Mouse (Mus musculus) right cerebral cortex, postnatal 10 days (tissue): ENCODE data around the gene Pygo1.

Experiments
- DNase-seq, 2 experiments: peaks; one replicate each; pipeline ENCODE4 v3.0.0; 2021; ENCODE audit warnings: low spot score in 2 of 2

Gene Pygo1

GRCm38 (mm10) chr9:72925021-72925934, at the start of gene Pygo1:
Gene Pygo1, plus strand, starts transcription at chr9:72925645.
- DNase-seq, result peak; percentile 49 to 63

- DNase-seq, result no peak
Observed at GRCm38 (mm10) chr9:72875878-72876277, 49.6 kb upstream of the Pygo1 start.

- no peak for DNase-seq
Observed at GRCm38 (mm10) chr9:72877905-72878304, 47.5 kb upstream of the Pygo1 start.

GRCm38 (mm10) chr9:72878656-72879055, 46.8 kb upstream of the Pygo1 start:
- no peak for DNase-seq

- DNase-seq, result no peak
Observed at GRCm38 (mm10) chr9:72879601-72880000, 45.8 kb upstream of the Pygo1 start.

GRCm38 (mm10) chr9:72880225-72880960, 45.1 kb upstream of the Pygo1 start:
- DNase-seq, result no peak

- no peak for DNase-seq
Observed at GRCm38 (mm10) chr9:72881026-72881768, 44.2 kb upstream of the Pygo1 start.

DNA sequence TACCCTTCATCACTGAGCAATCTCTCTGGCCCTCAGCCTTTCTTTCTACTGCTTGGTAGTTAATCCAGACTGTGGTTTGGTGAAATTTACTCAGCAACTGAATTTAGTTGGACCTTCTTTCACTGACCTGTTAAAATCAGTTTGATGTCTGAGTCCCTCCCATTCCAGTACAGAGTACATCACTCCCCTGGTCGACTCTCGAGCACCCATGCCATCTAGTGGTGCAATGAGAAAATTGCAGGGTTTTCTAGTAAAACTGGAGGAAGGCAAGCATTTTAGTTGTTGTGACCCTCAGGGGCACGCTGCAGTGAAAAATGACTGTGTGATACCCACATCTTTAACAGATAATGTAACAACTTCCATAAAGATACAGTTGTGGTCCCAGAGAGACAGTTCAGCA, 41.5 kb upstream of the Pygo1 start:
- peak in 1 of 2 experiments; percentile 64 for DNase-seq

- DNase-seq, result peak in 1 of 2 experiments; percentile 52
Observed at GRCm38 (mm10) chr9:72889777-72890176, 35.7 kb upstream of the Pygo1 start.

GRCm38 (mm10) chr9:72890499-72891085, 34.9 kb upstream of the Pygo1 start:
- DNase-seq, result no peak

DNA sequence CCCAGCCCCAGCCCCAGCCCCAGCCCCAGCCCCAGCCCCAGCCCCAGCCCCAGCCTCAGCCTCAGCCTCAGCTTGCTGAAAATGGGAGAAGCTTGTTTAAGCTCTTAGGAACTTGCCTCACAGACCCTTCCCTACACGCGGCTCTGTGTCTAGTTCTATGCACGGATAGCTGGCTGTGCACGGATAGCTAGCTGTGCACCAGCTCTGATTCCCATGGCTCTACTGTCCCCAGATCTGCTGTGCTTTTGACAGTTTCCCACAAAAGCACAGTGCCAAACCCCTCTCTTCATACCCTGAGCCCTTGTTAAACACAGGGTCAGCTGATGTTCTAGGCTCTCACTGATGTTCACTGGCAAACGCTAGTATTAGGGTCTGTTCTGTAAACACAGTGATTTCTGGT, 32.7 kb upstream of the Pygo1 start:
- no peak for DNase-seq

- DNase-seq, result no peak
Observed at GRCm38 (mm10) chr9:72894796-72895352, 30.6 kb upstream of the Pygo1 start.

- DNase-seq, result no peak
Observed at GRCm38 (mm10) chr9:72902057-72902456, 23.4 kb upstream of the Pygo1 start.

DNA sequence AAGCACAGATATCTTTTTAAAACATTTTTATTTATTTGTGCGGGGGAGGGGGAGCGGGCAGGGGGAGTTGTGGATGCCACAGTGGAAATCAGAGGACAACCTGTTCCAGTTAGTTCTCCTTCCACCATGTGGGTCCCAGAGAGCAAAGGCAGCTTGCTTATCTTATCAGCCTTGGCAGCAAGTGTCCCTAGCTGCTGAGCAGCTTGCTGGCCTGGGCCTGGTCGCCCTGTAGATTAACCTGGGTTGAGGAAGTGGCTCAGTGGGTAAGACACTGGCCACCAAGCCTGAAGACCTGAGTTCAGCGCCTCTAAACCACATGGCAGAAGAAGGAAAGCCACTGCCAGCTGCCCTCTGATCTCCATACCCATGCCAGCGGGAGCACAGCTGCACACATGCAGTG, 22.8 kb upstream of the Pygo1 start:
- DNase-seq, result no peak

GRCm38 (mm10) chr9:72906693-72907103, 18.7 kb upstream of the Pygo1 start:
- DNase-seq, result peak; percentile 63

DNA sequence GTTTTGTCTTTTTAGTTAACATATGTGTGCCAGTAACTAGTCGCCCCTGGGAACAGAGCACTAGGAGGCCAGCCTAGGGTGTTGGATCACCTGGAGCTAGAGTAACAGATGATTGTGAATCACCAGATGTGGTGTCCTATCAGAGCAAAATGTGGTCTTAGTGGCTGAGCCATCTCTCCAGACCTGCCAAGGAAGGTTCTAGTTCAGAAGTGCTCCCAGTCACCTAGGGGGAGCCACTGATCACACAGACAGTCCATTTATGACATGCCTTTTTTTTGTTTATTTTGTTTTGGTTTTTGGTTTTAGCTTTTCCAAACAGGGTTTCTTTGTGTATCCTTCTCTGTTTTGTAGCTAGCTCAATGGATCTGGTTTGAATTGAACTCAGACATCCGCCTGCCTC, 14.1 kb upstream of the Pygo1 start:
- peak in 1 of 2 experiments; percentile 10 for DNase-seq

GRCm38 (mm10) chr9:72913551-72913950, 11.9 kb upstream of the Pygo1 start:
- peak in 1 of 2 experiments; percentile 2 for DNase-seq

- DNase-seq, result no peak
Observed at GRCm38 (mm10) chr9:72915728-72916127, 9.7 kb upstream of the Pygo1 start.

DNA sequence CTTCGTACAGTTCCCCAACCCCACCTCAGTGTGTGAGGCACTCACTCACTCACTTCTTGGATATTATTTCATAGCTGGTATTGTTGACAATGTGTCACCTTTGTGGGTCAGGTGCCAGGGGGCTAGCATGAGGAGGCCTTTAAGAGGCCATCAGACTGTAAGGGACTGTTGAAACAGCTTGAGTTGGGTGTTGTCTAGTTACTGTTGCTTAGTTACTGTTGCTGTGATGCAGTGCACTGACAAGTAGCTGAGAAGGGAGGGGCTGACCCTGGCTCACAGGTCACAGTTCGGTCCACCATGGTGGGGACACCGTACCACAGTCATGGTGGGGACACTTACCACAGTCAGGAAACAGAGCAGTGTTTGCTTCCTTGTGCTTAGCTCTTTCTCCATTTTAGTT, 2.4 kb upstream of the Pygo1 start:
- DNase-seq, result no peak

DNA sequence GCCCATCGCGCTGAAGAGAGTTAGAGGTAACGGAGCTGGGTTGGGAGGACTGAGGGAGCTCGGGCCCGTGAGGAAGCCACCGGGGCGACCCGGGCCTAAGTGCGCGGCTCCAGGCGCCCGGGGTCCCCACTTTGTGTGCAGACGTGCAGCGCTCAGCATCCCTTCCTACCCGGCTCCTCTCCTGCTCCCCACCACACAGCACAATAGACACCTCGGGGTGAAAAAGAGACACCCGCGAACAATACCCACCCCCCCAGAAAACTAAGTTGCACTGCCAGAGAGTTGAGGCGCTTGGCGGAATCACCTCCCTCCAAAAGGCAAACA, 452 bp downstream of the Pygo1 start:
- DNase-seq, result no peak

DNA sequence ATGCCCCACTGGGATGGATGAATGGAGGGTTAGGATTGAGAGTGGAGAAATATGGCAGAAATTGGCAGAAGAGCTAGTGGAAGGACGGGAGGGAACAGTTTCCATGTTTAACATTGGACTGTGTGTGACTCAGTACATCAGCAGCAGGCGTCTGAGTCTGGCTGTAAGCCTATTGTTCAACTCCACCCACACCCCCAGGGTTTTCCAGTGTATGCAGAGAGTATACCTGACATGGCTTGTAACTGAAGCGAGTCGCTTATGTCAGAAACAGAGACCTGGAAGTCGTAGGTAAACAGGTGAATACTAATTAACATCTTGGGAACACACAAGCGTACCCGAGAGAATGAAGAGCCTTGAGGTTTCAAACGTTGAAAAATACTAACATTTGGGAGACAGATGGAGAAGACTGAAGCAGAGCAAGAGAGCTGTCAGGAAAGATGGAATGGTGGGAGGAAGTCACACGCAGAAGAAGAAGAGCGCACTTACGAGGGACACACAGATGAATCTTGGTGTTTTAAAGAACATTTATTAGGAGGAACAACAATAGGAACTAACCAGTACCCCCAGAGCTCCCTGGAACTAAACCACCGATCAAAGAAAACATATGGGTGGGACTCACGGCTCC, 5.8 kb downstream of the Pygo1 start:
- DNase-seq, result peak; percentile 53 to 72
